Mouse (Mus musculus) cerebellum, adult 8-10 months (tissue): ENCODE measurements around the gene Nr5a1.

Experiments
- DNase-seq: peaks from one replicate; pipeline ENCODE4 v3.0.0; 2022

The Nr5a1 gene

DNA sequence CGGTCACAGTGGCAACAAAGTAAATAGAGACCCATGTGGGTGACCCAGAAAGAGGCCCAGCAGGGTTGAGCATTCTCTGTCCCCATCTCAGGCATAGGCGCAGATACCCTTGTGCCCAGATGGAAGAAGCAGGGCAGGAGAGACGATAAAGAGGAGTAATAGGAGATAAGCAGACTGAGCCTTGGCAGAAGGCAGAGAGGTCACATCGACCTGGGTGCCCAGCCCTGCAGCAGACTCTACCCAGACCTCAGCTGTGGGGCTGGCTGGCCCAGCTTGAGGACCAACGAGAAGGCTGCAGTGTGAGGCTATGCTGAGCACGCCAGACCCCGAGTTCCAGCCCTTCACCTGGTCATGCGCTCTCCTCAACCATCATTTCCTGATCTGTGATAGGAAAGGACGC lies 10.0 kb downstream of the Nr5a1 start:
- DNase-seq, result no peak

GRCm38 (mm10) chr2:38700177-38700576 lies 14.2 kb downstream of the Nr5a1 start:
- no peak for DNase-seq

GRCm38 (mm10) chr2:38698623-38699022 lies 15.7 kb downstream of the Nr5a1 start:
- DNase-seq, result no peak

- no peak for DNase-seq
Measured at GRCm38 (mm10) chr2:38697128-38698120, 16.9 kb downstream of the Nr5a1 start.

DNA sequence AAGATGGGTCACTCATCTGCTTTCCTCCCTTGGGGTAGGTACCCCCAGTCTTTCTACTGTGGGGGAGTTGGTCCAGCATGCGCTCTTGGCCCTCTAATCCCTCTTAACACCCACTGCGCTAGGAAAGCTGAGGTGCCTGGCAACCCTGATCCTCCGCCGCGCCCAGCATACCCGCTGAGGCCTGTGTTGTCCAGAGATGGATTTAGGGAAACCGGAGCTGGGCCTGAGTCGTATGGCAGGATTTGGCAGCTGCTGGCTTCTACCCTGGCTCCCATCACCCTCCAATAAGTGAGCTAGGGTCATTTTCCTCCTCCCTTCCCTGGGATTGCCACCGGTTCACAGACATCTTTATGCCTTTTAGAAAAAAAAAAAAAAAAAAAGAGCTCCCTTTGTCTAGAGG lies 18.6 kb downstream of the Nr5a1 start:
- no peak for DNase-seq

- DNase-seq, result peak; percentile 34
Measured at GRCm38 (mm10) chr2:38691542-38691941, 22.8 kb downstream of the Nr5a1 start.

GRCm38 (mm10) chr2:38689881-38690280 lies 24.5 kb downstream of the Nr5a1 start:
- no peak for DNase-seq

- peak; percentile 42 for DNase-seq
Measured at GRCm38 (mm10) chr2:38688791-38689520, 25.4 kb downstream of the Nr5a1 start.

GRCm38 (mm10) chr2:38685746-38686145 lies 28.6 kb downstream of the Nr5a1 start:
- DNase-seq, result no peak

DNA sequence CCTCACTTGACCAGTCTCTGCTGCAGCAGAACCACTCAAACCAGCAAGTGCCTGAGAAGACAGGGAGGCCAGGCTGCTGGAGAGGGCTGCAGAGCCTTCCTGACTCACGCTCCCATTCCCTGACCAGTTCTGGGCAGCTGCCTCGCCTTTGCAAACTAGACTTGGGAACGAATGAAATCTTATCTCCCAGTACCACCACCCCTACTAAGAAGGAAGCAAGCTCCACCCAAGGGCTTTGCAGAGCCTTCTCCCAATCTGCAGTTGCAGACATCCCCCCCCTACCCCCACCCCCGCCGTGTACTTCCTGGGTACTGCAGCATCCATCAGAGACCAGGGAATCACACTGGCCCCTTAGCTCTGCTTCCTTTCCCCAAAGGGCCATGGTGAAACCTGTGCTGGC lies 31.3 kb downstream of the Nr5a1 start:
- no peak for DNase-seq

GRCm38 (mm10) chr2:38682209-38682608 lies 32.1 kb downstream of the Nr5a1 start:
- DNase-seq, result no peak

- no peak for DNase-seq
Measured at GRCm38 (mm10) chr2:38678947-38679346, 35.4 kb downstream of the Nr5a1 start.

GRCm38 (mm10) chr2:38675366-38675969 lies 38.9 kb downstream of the Nr5a1 start:
- DNase-seq, result no peak

GRCm38 (mm10) chr2:38672496-38672895 lies 41.8 kb downstream of the Nr5a1 start:
- no peak for DNase-seq

DNA sequence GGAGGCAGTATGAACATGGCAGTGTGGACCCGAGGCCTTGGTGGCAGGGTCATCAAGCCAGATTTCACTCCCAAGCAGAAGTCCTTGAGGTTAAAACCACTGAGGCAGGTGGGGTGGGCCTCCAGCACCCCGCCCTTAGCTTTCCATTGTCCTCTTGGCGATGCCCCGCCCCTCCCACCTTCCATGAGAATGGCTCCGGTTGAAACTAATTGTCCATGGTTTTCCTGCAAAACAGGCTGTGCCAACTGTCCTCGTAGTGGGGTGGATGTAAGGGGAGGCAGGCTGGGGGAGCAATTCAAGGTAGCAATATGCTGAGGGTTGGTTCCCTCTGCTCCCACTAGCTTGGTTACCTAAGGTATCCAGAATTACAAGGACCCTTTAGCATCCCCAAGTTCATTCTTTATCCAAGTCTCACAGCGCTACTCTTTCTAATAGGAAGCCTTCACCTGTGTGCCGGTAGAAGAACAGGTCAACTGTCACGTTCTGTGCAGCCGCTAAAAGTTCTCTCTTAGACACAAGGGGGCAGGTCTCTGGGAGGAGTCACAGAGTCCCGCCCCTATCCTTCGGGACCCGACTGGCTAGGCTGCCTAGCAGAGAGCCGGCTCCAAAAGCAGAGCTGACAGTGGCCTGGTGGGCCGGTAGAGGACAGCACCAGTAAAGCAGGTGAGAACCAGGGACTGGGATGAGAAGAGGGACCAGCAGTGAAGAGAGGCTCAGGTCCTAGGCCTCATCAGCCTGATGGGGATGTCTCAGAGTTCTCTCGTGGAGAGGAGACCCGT lies 45.4 kb downstream of the Nr5a1 start:
- DNase-seq, result no peak

- no peak for DNase-seq
Measured at GRCm38 (mm10) chr2:38661398-38661797, 52.9 kb downstream of the Nr5a1 start.

DNA sequence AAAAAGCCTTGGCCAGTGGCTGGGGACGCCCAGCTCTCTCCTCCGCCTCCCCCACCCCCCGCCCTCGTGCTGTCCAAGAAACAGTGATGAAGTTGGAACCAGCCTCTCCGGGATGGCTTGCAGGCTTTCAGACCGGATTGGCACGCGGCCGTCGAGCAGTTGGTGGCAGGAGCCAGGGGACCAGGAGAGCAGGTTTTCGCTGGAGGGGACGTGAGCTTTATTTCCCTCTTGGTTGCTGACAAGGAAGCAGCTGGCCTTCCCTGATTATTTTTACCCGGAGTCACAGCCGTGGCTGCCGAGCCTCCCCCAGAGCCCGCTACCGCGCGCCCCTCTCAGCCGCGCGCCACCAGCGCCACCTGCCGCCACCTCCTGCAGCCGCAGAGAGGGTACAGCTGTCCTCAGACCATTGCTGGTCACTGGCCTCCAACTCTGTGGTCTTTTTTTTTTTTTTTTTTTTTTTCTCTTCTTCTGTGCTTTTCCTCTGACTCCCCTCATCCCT lies 56.0 kb downstream of the Nr5a1 start:
- DNase-seq, result peak; percentile 79

- no peak for DNase-seq
Measured at GRCm38 (mm10) chr2:38653694-38654093, 60.6 kb downstream of the Nr5a1 start.

GRCm38 (mm10) chr2:38653293-38653619 lies 61.1 kb downstream of the Nr5a1 start:
- DNase-seq, result no peak

GRCm38 (mm10) chr2:38652565-38653292 lies 61.6 kb downstream of the Nr5a1 start:
- peak; percentile 44 for DNase-seq

GRCm38 (mm10) chr2:38652098-38652497 lies 62.2 kb downstream of the Nr5a1 start:
- no peak for DNase-seq

GRCm38 (mm10) chr2:38650340-38650739 lies 64.0 kb downstream of the Nr5a1 start:
- DNase-seq, result no peak
